Mouse (Mus musculus) lung, embryonic 15.5 days (tissue): Measurements from ENCODE around the gene Slc38a2. TPM values are rescaled to one million over a fixed set of nuclear protein-coding genes. Genes with fewer than 3 reads are reported as not detected.

Source experiments
- polyA plus RNA-seq: library from polyadenylated mRNA; unstranded; fragments of >200 nt; fragmentation: Nextera tagmentation; extraction: Ambion mirVana; gene quantifications from 2 replicates; pipeline ENCODE4 v1.2.1, GENCODE M21; 2015

Slc38a2 gene
- polyA plus RNA-seq, 1 experiment from 2014 or later: 138 TPM

Other genes starting within 250 kb of the Slc38a2 start
- 91.1 and 93.5 TPM in 2 replicates for gene Scaf11, start 238.9 kb downstream of the Slc38a2 start, polyA plus RNA-seq
- gene Slc38a1, start 56.8 kb downstream of the Slc38a2 start, polyA plus RNA-seq: 56.4 and 62.0 TPM in 2 replicates